Mouse (Mus musculus) left cerebral cortex, postnatal 25 days (tissue): ENCODE results near the gene Rassf4. TPM values are rescaled to one million over a fixed set of nuclear protein-coding genes. Genes with fewer than 3 reads are reported as not detected.
"Not testable (repeated sequence)": the region's sequence is repeated elsewhere in the genome, so short reads cannot be mapped to it uniquely, and the experiment has no call there.

Experiments
- DNase-seq, 2 experiments: peaks; one replicate each; pipeline ENCODE4 v3.0.0; 2022; ENCODE audit warnings: low spot score in 2 of 2, mixed read lengths in 1 of 2
- intact Hi-C: fragments of 180-260 bp; cut with DNase I; formaldehyde crosslinking; loops from one replicate; pipeline ENCODE4 v1.15.1; 2025
- total RNA-seq, 2 experiments: library from RNA; stranded (reverse); gene quantifications; 2 replicates each; pipeline ENCODE4 v1.2.3; 2021

Rassf4 gene
- total RNA-seq, 2 experiments from 2014 or later = 4.6 to 4.8 TPM

GRCm38 (mm10) chr6:116643881-116644280 is 29.9 kb downstream of the Rassf4 start:
- DNase-seq = no peak
- intact Hi-C loops = loop anchor here (10.0 kb wide), 1 partner anchor 261 kb away; no protein-coding TSS in a partner anchor

GRCm38 (mm10) chr6:116642942-116643341 is 30.8 kb downstream of the Rassf4 start:
- peak; percentile 61 to 95 for DNase-seq
- intact Hi-C loops = loop anchor here (10.0 kb wide), 1 partner anchor 262 kb away; no protein-coding TSS in a partner anchor

- DNase-seq = no peak
- intact Hi-C loops = loop anchor here (10.0 kb wide), 1 partner anchor 265 kb away; no protein-coding TSS in a partner anchor
Measured at GRCm38 (mm10) chr6:116639663-116640062, 34.1 kb downstream of the Rassf4 start.

GRCm38 (mm10) chr6:116638871-116639270 is 34.9 kb downstream of the Rassf4 start:
- DNase-seq = no peak
- intact Hi-C loops = no loop called here

GRCm38 (mm10) chr6:116637496-116637895 is 36.3 kb downstream of the Rassf4 start:
- intact Hi-C loops = no loop called here
- no peak for DNase-seq

- DNase-seq = no peak
- intact Hi-C loops = no loop called here
Measured at GRCm38 (mm10) chr6:116636581-116637235, 37.0 kb downstream of the Rassf4 start.

GRCm38 (mm10) chr6:116635251-116636180 is 38.2 kb downstream of the Rassf4 start:
- no peak for DNase-seq
- intact Hi-C loops = no loop called here

- intact Hi-C loops = loop anchor here (5.0 kb wide), 1 partner anchor 1193 kb away; no protein-coding TSS in a partner anchor
Measured at GRCm38 (mm10) chr6:116633741-116634695, 39.7 kb downstream of the Rassf4 start.

GRCm38 (mm10) chr6:116632129-116632528 is 41.6 kb downstream of the Rassf4 start:
- DNase-seq = peak; percentile 67 to 84
- intact Hi-C loops = loop anchor here (5.0 kb wide), 1 partner anchor 1195 kb away; no protein-coding TSS in a partner anchor

More at GRCm38 (mm10) chr6:116633741-116634695, 39.7 kb downstream of the Rassf4 start:
- DNase-seq = no peak

GRCm38 (mm10) chr6:116629766-116630165 is 44.0 kb downstream of the Rassf4 start:
- DNase-seq = no peak
- intact Hi-C loops = loop anchor here (2.0 to 5.0 kb wide), 2 partner anchors 25 to 1198 kb away; no protein-coding TSS in a partner anchor

- intact Hi-C loops = no loop called here
- DNase-seq = peak; percentile 59 to 75
Measured at GRCm38 (mm10) chr6:116628539-116629171, 45.1 kb downstream of the Rassf4 start, which contains the start of gene Zfp422. Zfp422 (minus strand) TSS chr6:116628999.

GRCm38 (mm10) chr6:116628095-116628494 is 45.7 kb downstream of the Rassf4 start:
- intact Hi-C loops = no loop called here

GRCm38 (mm10) chr6:116626417-116626816 is 47.3 kb downstream of the Rassf4 start:
- intact Hi-C loops, DNase-seq: not testable (repeated sequence)

More at GRCm38 (mm10) chr6:116628095-116628494, 45.7 kb downstream of the Rassf4 start:
- no peak for DNase-seq

- no peak for DNase-seq
- intact Hi-C loops = no loop called here
Measured at GRCm38 (mm10) chr6:116621318-116622023, 52.3 kb downstream of the Rassf4 start.

- intact Hi-C loops = no loop called here
- DNase-seq = no peak
Measured at GRCm38 (mm10) chr6:116618073-116618472, 55.7 kb downstream of the Rassf4 start.

GRCm38 (mm10) chr6:116615719-116616118 is 58.0 kb downstream of the Rassf4 start:
- DNase-seq = no peak
- intact Hi-C loops = no loop called here

- intact Hi-C loops = no loop called here
- no peak for DNase-seq
Measured at GRCm38 (mm10) chr6:116607230-116607629, 66.5 kb downstream of the Rassf4 start.

- intact Hi-C loops, DNase-seq: not testable (repeated sequence)
Measured at GRCm38 (mm10) chr6:116600969-116601368, 72.8 kb downstream of the Rassf4 start.
